Mouse (Mus musculus): Measurements from ENCODE around the gene Dcdc2a. TPM values are rescaled to one million over a fixed set of nuclear protein-coding genes. Genes with fewer than 3 reads are reported as not detected.

Dcdc2a gene
- 1.7 and 1.9 TPM in 2 replicates for polyA plus RNA-seq (2016; fragmentation: Nextera tagmentation; extraction: Ambion mirVana)

GRCm38 (mm10) chr13:25055873-25056667, at the start of gene Dcdc2a:
Gene Dcdc2a (plus strand): TSS chr13:25056004.
- H3K27me3 ChIP-seq: peaks cover 46% of the 10 kb centered on the region
- peaks cover 10% of the 10 kb centered on the region for H3K4me1 ChIP-seq
- peak within 1 kb of the TSS; percentile 47 for H3K4me3 ChIP-seq
- peak; percentile 60; the same call in 1 of the 2 replicates for ATAC-seq (ENCODE audit: insufficient number of reproducible peaks, insufficient read depth, low FRiP score, low TSS enrichment)
- H3K4me2 ChIP-seq (replicated peaks): peak within 1 kb of the TSS; percentile 77
- WGBS: 3% methylated on average over 63 of the region's 63 CpGs
- H3K9ac ChIP-seq: peak within 1 kb of the TSS; percentile 36
- H3K9me3 ChIP-seq: 0 out of 2 replicates have a peak, but pooled peaks cover 6% of the 10 kb centered on the region
- H3K27ac ChIP-seq: no peak within 1 kb of the TSS
- H3K36me3 ChIP-seq: no peaks in the 10 kb centered on the region

- Histone ChIP-seq H3K36me3 (peaks cover 27% of the 10 kb centered on the region), H3K4me2 (replicated peaks) (no peak overlapping the region), H3K4me3 (no peak overlapping the region), H3K27me3 (no peaks in the 10 kb centered on the region), H3K9me3 (no peaks in the 10 kb centered on the region), H3K9ac (no peak overlapping the region), H3K4me1 (no peaks in the 10 kb centered on the region), H3K27ac (no peak overlapping the region)
- WGBS: 78% methylated on average over 8 of the region's 8 CpGs
- ATAC-seq (ENCODE audit: insufficient number of reproducible peaks, insufficient read depth, low FRiP score, low TSS enrichment): no peak
These were observed 48.7 kb upstream of the Dcdc2a start for GRCm38 (mm10) chr13:25007115-25007514.

GRCm38 (mm10) chr13:25018316-25018715, 37.5 kb upstream of the Dcdc2a start:
- H3K36me3 ChIP-seq: no peaks in the 10 kb centered on the region; the same call in 1 of the 2 replicates
- H3K9me3 ChIP-seq: no peaks in the 10 kb centered on the region
- 0 out of 2 replicates have a peak overlapping the region, but pooled peaks have one; percentile 95 for H3K4me3 ChIP-seq
- WGBS: 90% methylated on average over 9 of the region's 9 CpGs
- ATAC-seq (ENCODE audit: insufficient number of reproducible peaks, insufficient read depth, low FRiP score, low TSS enrichment): no peak
- H3K4me1 ChIP-seq: peaks cover 13% of the 10 kb centered on the region
- no peak overlapping the region for H3K9ac ChIP-seq
- no peak overlapping the region; the same call in 1 of the 2 replicates for H3K4me2 ChIP-seq (replicated peaks)
- no peak overlapping the region for H3K27ac ChIP-seq
- H3K27me3 ChIP-seq: no peaks in the 10 kb centered on the region

GRCm38 (mm10) chr13:25019793-25020539, 35.8 kb upstream of the Dcdc2a start, which contains the start of gene Mrs2:
Gene Mrs2 (minus strand): TSS chr13:25020379.
- WGBS: under 1% methylated on average over 84 of the region's 84 CpGs
- H3K4me3 ChIP-seq: peak within 1 kb of the TSS; percentile 95
- H3K27me3 ChIP-seq: no peaks in the 10 kb centered on the region
- peak within 1 kb of the TSS; percentile 92 for H3K9ac ChIP-seq
- H3K4me2 ChIP-seq (replicated peaks): peak within 1 kb of the TSS; percentile 82
- H3K9me3 ChIP-seq: no peaks in the 10 kb centered on the region
- ATAC-seq (ENCODE audit: insufficient number of reproducible peaks, insufficient read depth, low FRiP score, low TSS enrichment): peak; percentile 87
- H3K36me3 ChIP-seq: no peaks in the 10 kb centered on the region; the same call in 1 of the 2 replicates
- H3K27ac ChIP-seq: peak within 1 kb of the TSS; percentile 76; the same call in 1 of the 2 replicates
- H3K4me1 ChIP-seq: peaks cover 13% of the 10 kb centered on the region

GRCm38 (mm10) chr13:25020540-25020892, 35.3 kb upstream of the Dcdc2a start:
- H3K9me3 ChIP-seq: no peaks in the 10 kb centered on the region
- H3K27ac ChIP-seq: no peak overlapping the region
- H3K9ac ChIP-seq: peak overlapping the region; percentile 92; the same call in 1 of the 2 replicates
- H3K4me1 ChIP-seq: peaks cover 13% of the 10 kb centered on the region
- 51% methylated on average over 4 of the region's 4 CpGs for WGBS
- peak overlapping the region; percentile 95 for H3K4me3 ChIP-seq
- ATAC-seq (ENCODE audit: insufficient number of reproducible peaks, insufficient read depth, low FRiP score, low TSS enrichment): no peak
- H3K4me2 ChIP-seq (replicated peaks): peak overlapping the region; percentile 82
- H3K36me3 ChIP-seq: no peaks in the 10 kb centered on the region; the same call in 1 of the 2 replicates
- H3K27me3 ChIP-seq: no peaks in the 10 kb centered on the region

- Histone ChIP-seq H3K4me2 (replicated peaks) (no peak overlapping the region), H3K9ac (no peak overlapping the region), H3K9me3 (no peaks in the 10 kb centered on the region), H3K36me3 (no peaks in the 10 kb centered on the region; the same call in 1 of the 2 replicates), H3K27ac (no peak overlapping the region), H3K27me3 (no peaks in the 10 kb centered on the region), H3K4me3 (no peak overlapping the region), H3K4me1 (peaks cover 13% of the 10 kb centered on the region)
- no peak for ATAC-seq (ENCODE audit: insufficient number of reproducible peaks, insufficient read depth, low FRiP score, low TSS enrichment)
- 66% methylated on average over 4 of the region's 4 CpGs for WGBS
These were observed 33.4 kb upstream of the Dcdc2a start for GRCm38 (mm10) chr13:25022386-25022785.

- H3K9ac ChIP-seq: no peak overlapping the region
- no peak for ATAC-seq (ENCODE audit: insufficient number of reproducible peaks, insufficient read depth, low FRiP score, low TSS enrichment)
- no peaks in the 10 kb centered on the region for H3K27me3 ChIP-seq
- whole genome bisulfite sequencing: 80% methylated on average over 3 of the region's 3 CpGs
- no peak overlapping the region for H3K4me2 ChIP-seq (replicated peaks)
- no peaks in the 10 kb centered on the region for H3K9me3 ChIP-seq
- peaks cover 13% of the 10 kb centered on the region for H3K4me1 ChIP-seq
- no peaks in the 10 kb centered on the region; the same call in 1 of the 2 replicates for H3K36me3 ChIP-seq
- H3K4me3 ChIP-seq: no peak overlapping the region
- H3K27ac ChIP-seq: no peak overlapping the region
These were observed 32.7 kb upstream of the Dcdc2a start for GRCm38 (mm10) chr13:25023129-25023528.

- 25% methylated on average over 2 of the region's 2 CpGs for WGBS
- Histone ChIP-seq H3K27me3 (no peaks in the 10 kb centered on the region), H3K9me3 (no peaks in the 10 kb centered on the region), H3K27ac (no peak overlapping the region), H3K4me3 (no peak overlapping the region), H3K4me2 (replicated peaks) (no peak overlapping the region), H3K36me3 (no peaks in the 10 kb centered on the region), H3K9ac (no peak overlapping the region), H3K4me1 (no peaks in the 10 kb centered on the region)
- no peak for ATAC-seq (ENCODE audit: insufficient number of reproducible peaks, insufficient read depth, low FRiP score, low TSS enrichment)
These were observed 31.1 kb upstream of the Dcdc2a start for GRCm38 (mm10) chr13:25024655-25025054.

- no peaks in the 10 kb centered on the region for H3K27me3 ChIP-seq
- no peak for ATAC-seq (ENCODE audit: insufficient number of reproducible peaks, insufficient read depth, low FRiP score, low TSS enrichment)
- H3K9me3 ChIP-seq: no peaks in the 10 kb centered on the region
- no peaks in the 10 kb centered on the region for H3K36me3 ChIP-seq
- H3K9ac ChIP-seq: no peak overlapping the region
- no peaks in the 10 kb centered on the region for H3K4me1 ChIP-seq
- WGBS: 83% methylated on average over 6 of the region's 6 CpGs
- H3K4me3 ChIP-seq: no peak overlapping the region
- no peak overlapping the region for H3K4me2 ChIP-seq (replicated peaks)
- H3K27ac ChIP-seq: no peak overlapping the region
These were observed 29.2 kb upstream of the Dcdc2a start for GRCm38 (mm10) chr13:25026409-25027113.

GRCm38 (mm10) chr13:25027114-25027425, 28.7 kb upstream of the Dcdc2a start:
- H3K9me3 ChIP-seq: no peaks in the 10 kb centered on the region
- no peak for ATAC-seq (ENCODE audit: insufficient number of reproducible peaks, insufficient read depth, low FRiP score, low TSS enrichment)
- no peaks in the 10 kb centered on the region for H3K27me3 ChIP-seq
- no peak overlapping the region for H3K4me2 ChIP-seq (replicated peaks)
- H3K36me3 ChIP-seq: no peaks in the 10 kb centered on the region
- H3K27ac ChIP-seq: no peak overlapping the region
- H3K9ac ChIP-seq: no peak overlapping the region
- no peaks in the 10 kb centered on the region for H3K4me1 ChIP-seq
- no peak overlapping the region for H3K4me3 ChIP-seq
- 78% methylated on average over 3 of the region's 3 CpGs for WGBS

GRCm38 (mm10) chr13:25039488-25039887, 16.3 kb upstream of the Dcdc2a start:
- WGBS: 75% methylated on average over 2 of the region's 2 CpGs
- no peaks in the 10 kb centered on the region for H3K27me3 ChIP-seq
- H3K4me1 ChIP-seq: no peaks in the 10 kb centered on the region
- no peaks in the 10 kb centered on the region for H3K36me3 ChIP-seq
- no peak for ATAC-seq (ENCODE audit: insufficient number of reproducible peaks, insufficient read depth, low FRiP score, low TSS enrichment)
- H3K4me3 ChIP-seq: no peak overlapping the region
- no peak overlapping the region for H3K27ac ChIP-seq
- no peak overlapping the region for H3K4me2 ChIP-seq (replicated peaks)
- H3K9ac ChIP-seq: no peak overlapping the region
- H3K9me3 ChIP-seq: no peaks in the 10 kb centered on the region
